Mouse (Mus musculus) spleen, postnatal 14 days (tissue): ENCODE results near the gene Ppp2r2c.
A peak's percentile ranks its signal among the peaks of the same experiment; 100 is the strongest.

ENCODE experiments used
- DNase-seq, 2 experiments: peaks; one replicate each; pipeline ENCODE4 v3.0.0; 2021 to 2022; ENCODE audit warnings: low spot score in 2 of 2

The Ppp2r2c gene

DNA sequence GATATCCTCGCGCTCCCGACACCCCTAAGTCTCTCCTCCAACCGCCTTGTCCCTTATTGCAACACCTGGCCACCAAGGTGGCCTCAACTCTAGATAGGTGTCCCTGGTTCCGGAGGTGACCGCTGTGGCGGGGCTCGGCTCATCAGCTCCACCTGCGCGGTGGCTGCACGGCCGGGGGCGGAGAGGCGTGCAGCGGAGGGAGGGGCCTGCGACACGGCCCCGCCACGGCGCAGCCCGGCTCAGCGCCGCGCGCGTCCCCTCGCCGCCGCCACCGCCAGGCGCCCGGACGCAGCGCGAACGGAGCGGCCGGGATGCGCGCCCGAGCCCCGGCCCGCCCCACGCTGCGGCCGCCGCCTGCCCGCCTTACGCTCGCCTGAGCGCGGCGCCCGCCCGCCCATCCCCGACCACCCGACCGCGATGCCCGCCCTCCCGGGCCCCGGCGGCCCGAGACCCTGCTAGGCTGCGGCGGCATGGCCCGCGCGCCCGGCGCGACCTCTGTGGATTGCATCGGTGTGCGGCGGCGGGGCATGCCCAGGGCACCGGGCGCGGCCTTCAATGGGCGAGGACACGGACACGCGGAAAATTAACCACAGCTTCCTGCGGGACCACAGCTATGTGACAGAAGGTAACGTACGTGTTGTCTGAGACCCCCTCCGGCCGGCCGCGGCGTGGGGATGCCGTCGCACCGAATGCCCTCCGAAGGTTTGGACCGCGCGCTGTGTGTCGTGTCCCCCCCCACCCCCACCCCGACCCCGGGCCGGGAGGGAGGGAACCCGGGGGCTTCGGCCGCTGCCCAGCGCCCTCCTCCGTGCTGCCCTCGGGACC is at the start of gene Ppp2r2c:
Ppp2r2c (plus strand) TSS at position 248 of the 825 bp plus-strand sequence.
- DNase-seq = no peak

DNA sequence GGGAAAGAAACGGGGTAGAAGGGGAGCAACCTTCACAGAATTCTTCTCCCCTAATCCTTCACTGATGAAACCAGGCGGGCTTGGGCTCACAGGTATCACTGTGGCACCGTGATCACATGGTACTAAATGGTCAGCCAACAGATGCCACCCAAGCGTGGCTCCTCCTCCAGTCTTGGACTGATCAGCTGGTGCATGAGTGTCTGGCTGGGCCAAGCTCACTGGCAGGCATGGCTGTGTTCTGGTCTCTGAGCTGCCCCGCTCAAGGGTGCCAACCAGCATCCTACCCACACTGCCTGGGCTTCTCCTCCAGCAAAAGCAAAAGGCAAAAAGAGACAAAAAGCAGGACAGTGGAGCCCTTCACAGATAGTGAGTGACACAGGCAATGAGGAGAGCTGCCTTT is 48.6 kb upstream of the Ppp2r2c start:
- DNase-seq = no peak

DNA sequence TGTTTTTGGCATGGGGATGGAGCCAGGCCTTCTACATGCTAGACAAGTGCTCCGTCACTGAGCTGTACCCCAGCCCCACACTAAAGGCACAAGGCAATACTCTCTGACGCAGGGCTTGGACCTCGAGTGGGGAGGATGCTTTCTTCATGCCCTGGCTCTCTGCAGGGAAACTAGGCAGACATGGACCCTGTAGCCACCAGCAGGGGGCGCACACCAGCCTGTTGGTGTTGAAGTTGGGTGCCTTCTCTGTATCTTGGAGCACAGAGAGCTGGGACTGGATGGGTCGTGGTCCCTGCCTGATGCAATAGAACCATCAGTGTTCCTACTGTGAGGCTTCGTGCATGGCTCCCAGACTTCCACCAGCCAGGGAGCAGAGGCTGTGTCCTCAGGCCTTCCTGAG is 48.2 kb upstream of the Ppp2r2c start:
- peak in 1 of 2 experiments; percentile 36 for DNase-seq

DNA sequence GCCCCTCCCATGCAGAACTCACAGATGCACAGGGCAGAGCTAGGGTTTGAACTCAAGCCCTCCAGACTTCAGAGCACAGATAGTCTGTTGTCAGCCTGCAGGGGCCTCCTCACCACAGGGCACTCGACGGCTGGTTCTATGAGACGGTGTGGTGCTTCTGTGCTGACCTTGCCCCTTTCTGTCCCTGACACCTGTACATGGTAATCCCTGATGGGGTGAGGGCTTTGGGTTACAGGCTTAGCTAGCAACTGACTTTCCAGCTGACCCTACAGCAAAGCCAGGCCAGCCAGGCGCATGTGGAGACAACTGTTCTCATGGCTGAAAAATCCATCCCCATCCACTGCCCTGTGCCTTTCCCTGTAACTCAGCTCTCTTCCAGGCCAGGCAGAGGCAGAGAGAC is 45.4 kb upstream of the Ppp2r2c start:
- DNase-seq = no peak

DNA sequence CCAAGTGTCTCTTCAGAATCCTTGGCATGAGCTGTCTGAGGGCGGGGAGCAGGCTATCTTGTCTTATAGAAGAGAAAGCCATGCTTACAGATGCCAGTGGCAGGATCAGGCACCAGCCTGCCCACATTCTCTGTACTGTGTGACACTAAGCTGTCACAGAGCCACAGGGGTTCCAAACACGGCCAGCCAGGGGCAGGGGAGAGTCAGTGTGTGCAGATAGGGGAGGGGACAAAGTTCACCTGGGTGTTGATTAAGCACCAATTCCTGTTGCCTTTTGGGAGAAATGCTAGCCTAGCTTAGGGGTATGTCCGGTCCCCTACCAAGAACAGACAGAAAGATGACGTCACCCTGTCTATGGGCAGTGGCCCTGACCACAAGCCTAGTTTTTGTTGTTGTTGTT is 39.2 kb upstream of the Ppp2r2c start:
- no peak for DNase-seq

DNA sequence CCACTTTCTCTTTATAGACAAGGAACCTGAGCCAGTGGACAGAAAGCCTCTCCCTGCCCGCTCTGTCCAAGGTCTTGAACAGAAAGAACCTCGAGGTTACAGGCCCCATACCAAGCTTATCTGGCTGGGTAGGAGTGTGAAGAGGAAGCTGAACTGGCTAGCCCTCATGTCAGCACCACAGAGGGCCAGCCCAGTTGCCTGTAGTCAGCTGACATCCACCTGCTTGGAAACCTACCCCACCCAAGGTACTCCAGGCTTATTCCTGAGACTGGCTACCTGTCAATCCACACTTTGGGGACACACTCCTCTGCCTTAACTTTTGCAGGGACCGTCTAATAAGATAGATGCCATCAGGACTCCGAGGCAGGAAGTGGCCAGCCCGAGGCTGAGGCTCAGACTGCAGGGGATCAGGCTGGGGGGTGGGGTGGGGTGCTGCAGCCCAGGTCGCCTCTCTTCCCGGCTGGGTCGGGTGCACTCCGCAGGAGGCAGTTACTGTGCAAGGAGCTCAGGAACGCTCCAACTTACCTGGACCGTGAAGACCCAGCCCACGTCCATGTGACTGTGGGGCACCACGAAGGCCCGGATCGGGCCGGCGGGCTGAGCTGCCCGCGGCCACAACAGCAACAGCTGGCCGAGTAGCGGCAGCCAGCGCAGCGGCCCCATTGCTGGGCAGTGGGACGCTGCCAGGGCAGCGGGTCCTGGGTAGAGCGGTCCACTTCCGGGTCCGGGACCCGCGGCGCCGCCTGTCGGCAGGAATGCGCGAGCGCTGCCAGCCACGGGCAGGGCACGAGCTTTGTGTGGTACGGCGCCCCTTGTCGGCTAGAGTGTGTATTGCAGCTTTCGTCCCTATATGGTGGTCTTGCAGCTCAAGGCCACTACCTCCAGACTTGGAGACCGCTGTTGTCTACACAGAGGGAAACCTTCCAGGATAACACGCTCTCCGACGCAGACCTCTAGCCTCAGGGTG is 38.1 kb upstream of the Ppp2r2c start, which contains the start of gene Man2b2:
Man2b2 (minus strand) TSS at position 741 of the 967 bp plus-strand sequence.
- DNase-seq = peak; percentile 78 to 88

DNA sequence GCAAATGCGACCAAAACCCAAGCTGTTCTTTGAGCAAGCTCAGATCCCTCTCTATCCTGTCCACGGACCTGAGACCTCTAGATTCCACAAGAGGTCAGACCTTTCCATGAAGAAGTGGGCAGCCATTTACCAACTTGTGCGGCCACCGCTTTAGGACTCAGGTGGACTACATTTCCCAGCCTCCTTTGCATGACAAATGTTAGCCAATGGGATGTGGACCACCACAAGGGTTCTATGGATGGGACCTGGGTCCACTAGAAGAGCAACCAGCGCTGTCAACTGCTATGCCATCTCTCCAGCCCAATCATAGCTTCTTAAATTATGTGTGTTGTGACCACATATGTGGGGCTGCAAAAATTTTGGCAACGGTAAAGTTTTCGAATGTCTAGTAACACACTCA is 37.0 kb upstream of the Ppp2r2c start:
- DNase-seq = no peak

DNA sequence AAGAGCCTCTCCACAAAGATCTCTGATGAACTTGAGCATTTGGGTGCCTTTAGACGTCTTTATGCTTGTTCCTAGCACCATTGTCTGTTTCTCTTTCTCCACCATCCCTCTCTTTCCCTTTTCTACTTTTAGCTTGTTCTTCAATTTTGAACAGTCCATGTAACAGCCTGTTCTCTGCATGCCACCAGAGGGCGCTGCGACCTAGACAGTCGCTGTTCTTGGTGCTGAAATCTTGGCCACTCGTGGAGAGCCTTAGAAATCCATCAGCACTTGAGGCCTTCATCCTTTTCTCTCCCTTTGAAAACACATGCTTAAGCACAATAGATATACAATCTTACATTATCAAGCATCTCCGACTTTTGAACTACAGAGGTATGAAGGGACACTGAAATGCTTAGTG is 32.4 kb upstream of the Ppp2r2c start:
- DNase-seq = peak; percentile 29 to 60

DNA sequence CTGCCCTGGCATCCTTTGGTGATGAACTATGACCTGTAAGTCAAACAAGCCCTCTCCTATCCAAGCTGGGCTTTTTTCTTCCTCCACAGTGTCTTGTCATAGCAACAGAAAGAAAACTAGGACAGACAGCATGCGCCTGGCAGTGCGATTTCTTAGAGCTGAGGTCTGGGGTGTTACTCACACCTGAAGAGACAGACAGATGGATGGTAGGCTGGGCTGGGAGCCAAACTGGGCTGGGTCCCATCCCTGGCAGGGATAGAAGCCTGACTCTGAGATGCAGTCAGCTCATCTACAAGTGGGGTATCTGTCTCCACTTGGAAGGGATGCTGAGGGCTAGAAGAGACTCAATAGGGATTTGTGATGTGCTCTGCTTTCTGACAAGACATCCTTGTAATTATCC is 29.3 kb upstream of the Ppp2r2c start:
- no peak for DNase-seq

DNA sequence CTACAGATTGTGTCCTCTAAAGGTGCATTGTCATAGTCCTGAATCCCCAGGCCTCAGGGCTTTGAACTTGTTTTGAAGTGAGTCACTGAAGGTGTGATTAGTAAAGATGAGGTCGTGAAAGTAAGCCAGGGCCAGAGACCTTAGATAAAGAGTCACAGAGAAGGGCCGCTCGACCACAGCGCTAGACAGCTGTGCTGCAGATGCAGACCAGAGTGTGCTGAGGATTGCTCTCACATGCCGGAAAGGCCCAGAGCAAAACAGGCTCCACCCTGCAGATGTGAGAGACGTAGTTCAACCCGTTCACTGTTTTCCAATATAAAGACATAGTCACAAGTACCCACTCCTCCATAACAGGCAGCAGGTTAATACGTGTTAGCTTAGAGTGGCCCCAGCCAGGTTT is 28.7 kb upstream of the Ppp2r2c start:
- DNase-seq = no peak

DNA sequence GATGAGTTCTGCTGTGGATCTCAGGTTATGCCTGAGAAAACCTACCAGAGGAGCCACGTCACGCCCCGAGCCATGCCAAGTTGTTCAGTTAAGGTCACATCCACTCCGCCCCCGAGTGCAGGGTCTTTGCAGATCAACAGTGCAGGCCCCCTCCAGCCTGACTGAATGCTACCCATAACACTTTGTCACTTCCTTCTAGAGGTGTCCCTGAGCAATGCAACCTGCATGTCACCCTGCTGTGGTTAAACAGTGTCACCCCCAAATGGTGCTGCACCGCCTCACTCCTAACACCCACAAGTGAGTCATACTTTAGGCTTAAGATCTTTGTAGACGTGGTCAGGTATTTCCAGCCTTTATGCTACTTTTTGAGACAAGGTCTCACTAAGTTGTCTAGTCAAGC is 28.2 kb upstream of the Ppp2r2c start:
- DNase-seq = no peak

DNA sequence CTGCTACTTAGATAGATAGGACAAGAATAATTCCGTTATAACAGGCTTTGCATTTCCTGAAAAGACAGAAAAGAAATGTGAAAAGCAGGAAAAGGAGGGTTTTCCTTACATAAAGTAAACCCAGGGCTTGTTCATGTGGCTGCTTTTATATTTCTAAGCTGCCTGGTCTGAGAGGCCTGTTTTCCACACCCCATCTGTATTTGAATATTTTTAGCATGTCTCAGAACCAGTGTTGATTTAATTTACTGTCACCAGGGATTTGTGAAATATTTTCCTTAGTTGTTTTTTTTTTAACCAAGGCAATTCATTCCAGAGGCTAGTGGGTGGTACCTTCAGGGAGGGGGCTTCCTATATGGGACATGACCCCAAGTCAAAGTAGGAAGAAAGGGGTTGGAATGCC is 26.6 kb upstream of the Ppp2r2c start:
- no peak for DNase-seq

DNA sequence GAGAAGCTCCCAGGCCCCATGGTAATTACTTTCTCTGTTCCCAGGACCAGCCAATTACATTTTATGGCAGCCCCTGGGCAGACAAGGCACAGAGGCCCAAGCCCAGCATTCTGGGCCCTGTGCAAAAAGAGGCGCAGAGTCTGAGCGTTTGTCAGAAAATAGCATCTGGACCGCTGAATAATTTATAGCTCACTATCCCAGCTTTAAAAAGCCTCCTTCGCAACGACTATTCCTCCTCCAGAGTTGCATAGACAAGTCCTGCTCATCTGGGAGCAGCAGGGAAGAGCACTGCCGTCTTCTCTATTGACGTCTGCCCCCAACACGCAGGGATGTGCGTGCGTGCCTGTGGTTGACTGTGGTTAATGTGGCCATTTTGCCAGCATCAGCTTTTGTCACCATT is 23.8 kb upstream of the Ppp2r2c start:
- DNase-seq = no peak

DNA sequence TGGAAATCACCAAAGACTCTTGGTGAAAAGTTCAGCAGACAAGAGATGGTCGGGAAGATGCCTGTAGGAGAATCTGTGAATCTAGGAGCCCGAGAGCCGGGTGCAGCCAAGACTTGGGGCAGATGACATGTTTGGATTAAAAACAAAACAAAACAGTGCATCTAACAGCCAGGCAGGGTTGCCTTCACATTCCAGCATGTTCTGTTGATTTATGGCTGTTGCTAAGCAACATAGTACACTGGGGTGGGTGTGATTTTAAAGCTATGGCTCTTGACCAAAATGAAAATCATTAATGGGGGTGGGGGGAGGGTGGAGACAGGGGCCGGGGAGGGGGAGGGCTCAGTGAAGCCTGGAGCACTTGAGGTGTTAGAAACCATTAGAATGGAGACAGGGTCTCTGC is 16.7 kb upstream of the Ppp2r2c start:
- DNase-seq = no peak

DNA sequence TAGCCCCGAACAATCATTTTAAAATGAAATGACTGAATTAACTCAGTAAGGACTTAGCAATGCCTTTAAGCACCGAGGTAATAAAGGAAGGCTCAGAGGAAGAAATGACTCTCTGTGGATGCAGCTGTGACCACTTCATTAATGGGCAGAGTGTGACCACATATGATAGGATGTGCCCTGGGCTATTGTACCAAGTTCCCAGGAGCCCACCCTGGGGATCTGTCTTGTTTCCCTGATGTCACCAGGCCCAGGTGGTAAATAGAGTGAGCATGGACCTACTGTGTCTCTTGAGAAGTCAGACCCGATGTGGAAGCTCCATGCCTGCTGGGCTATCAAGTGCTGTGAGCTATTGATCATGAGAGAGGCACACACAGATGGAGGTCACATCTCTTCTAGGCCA is 13.1 kb upstream of the Ppp2r2c start:
- no peak for DNase-seq

DNA sequence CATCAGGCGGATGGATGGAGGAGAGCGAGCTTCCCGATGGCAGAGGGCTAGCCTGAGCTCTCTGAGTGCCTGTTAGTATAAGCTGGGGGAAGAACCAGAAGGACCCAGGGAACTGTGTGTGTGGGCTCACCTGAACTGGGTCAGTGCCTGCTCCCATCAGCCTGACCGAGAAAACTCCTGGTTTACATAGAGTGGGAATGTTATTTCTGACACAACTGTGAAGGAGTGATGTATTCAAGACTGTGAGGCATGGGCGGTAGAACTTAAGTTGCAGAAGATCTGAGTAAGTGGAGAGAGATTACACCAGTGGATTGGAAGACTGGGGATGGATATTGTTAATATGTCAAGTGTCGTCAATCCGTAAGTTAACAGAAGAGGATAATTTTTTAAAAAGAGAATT is 11.8 kb upstream of the Ppp2r2c start:
- DNase-seq = no peak

DNA sequence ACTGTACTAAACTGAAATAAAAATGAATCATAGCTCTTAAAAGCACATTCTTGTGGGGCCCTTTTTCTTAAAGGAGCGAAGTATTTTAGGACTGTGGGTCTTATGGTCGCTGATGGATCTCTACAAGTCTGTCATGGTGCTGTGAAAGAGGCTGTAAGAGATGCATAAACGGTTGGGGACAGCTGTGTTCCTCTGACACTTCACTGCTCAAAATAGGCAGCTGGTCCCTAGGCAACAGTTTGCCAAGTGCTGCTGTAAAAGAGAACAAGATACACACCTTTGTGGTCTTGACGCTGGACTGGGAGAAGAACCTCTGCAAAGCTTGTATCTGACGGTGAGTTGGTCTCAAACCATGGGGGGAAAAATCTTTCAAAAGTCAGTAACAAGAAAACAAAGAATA is 10.8 kb upstream of the Ppp2r2c start:
- DNase-seq = no peak

DNA sequence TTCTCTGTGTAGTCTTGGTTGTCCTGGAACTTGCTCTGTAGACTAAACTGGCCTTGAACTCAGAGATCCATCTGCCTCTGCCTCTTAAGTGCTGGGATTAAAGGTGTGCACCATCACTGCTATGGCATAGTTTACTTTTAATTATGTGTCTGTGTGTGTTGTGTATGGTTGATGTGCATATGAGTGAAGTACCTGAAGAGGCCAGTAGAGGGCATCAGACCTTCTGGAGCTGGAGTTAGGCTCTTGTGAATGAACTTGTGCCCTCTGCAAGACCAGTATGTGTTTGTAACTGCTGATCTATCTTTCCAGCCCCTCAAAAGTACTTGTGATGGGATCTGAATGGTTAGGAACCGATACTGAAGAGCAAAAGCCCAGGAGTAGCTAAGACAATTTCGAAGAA is 7.2 kb upstream of the Ppp2r2c start:
- no peak for DNase-seq

DNA sequence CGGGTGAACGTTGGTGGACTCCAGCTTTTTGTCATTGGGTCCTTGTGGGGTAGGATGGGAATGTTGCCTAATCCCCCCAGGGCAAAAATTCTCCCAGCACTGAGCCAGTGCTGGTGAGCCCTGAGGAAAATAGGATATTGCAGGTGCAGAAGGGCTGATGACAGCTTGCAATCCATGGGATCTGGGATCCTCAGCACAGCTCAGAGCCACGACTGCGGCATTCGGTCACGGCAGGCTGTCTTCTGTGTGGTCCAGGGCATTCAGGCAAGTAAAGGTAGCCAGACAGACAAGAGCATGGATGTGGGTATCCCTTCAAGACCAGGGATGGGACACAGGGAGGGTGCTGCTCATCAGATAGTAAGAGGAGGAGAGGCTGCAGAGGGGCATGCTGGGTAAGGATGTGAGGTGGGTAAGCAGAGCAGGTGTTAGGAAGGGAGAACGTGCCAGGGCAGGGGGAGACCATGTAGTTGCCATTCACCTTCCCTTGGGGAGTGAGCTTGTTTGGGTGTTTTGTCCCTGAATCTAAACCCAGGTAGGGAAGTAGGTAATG is 1.5 kb upstream of the Ppp2r2c start:
- DNase-seq = no peak

DNA sequence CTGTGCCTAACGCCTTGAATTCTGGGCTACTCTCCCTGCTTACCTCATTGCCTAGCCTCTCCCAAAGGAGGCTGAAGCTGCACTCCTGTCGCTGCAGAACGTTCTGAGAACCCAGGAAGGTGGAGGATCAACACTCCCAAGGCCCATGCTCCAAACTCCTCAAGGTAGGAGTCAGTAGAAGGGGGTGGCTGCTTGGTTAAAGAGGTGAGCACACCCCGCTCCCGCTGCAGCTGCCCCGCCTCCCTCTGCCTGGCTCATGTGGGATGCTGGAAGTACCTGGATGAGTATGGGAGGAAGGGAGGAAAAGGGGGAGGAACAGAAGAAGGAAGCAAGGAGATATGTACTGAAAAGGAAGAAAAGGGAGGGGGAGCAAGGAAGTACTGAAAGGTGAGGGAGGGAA is 752 bp upstream of the Ppp2r2c start:
- DNase-seq = no peak

DNA sequence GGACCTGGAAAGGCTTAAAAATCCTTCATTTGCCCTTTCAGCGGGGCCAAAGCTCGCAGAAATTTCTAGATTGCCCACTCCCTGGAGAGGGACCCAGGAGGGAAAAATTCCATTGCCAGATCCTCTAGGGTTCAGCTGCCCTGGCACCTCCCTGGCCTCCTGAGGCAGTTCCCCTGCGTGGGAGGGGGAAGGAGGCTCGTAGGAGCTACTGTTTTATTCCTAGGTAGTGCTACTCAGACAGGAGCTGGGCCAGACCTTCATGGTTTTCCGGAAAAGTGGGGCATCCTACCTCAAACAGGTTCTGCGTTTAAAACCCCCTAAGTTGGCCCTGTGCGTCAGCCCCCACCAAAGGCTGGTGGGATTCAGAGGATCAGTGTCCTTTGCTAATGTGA is 869 bp downstream of the Ppp2r2c start:
- DNase-seq = no peak

DNA sequence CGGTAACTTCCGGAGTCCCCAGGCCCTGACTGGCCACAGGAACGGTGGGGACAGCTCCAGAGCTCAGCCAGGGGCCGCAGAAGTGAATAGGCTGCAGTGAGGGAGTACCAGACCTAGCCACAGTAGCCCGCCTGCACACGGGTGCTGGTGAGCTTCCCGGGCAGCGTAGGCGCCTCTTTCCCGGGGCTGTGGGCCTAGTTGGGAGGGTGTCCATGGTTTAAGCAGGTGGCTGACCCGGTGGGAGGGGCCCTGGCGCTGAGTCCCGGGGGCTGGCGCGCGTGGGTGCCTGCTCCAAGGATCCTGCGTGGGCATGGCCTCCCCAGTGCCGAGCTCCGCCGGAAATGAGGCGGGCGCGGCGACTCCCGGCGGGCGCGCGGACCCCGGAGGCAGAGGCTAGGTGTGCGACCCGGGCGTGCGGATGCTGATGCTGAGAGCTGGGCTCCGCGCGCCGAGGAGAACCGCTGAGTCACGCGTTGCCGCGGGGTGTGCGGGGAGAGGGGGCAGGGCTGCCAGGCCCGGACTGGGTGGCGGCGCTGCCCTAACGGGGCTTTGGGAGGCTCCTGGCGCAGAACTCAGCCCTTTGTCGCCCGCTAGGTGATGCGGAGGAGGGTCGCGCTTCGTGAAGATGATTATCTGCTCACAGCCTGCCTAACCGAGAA is 1.4 kb downstream of the Ppp2r2c start:
- DNase-seq = no peak
